In genomic region chr9:45500071-45500595, GRCm38 (mm10) we compare ENCODE assay signal across 26 mouse cellular contexts.
DNase-seq lines count a peak whose midpoint lies in the region; ATAC-seq and TF ChIP-seq lines count a peak whose summit lies in the region.
"Had no signal": no experiment of that assay in that cellular context is flagged by ENCODE, and none has a peak within 500 bp of the region (broad histone marks: within the 10 kb centered on the region; RNA-seq: fewer than 3 reads in every experiment).

No protein-coding gene starts in this region.

- 68% methylated on average over 3 of the region's 3 CpGs for WGBS in embryonic facial prominence, embryonic 12.5 days
- 83% methylated on average over 3 of the region's 3 CpGs for WGBS in embryonic facial prominence, embryonic 10.5 days
- 77% methylated on average over 3 of the region's 3 CpGs for WGBS in lung, postnatal 0 days
- WGBS in embryonic facial prominence, embryonic 15.5 days: 58% methylated on average over 3 of the region's 3 CpGs
- 70% methylated on average over 3 of the region's 3 CpGs for WGBS in stomach, embryonic 14.5 days
- 82% methylated on average over 3 of the region's 3 CpGs for WGBS in hindbrain, postnatal 0 days

- H3K36me3 ChIP-seq in embryonic facial prominence, embryonic 12.5 days: no peaks in the 10 kb centered on the region
- H3K36me3 ChIP-seq in embryonic facial prominence, embryonic 10.5 days (replicated peaks): no peaks in the 10 kb centered on the region
- no peaks in the 10 kb centered on the region for H3K36me3 ChIP-seq in lung, postnatal 0 days (ENCODE audit: insufficient read depth, low read length)
- no peaks in the 10 kb centered on the region for H3K36me3 ChIP-seq in embryonic facial prominence, embryonic 15.5 days
- H3K36me3 ChIP-seq in stomach, embryonic 14.5 days (ENCODE audit: control insufficient read depth, insufficient read depth, low read length): no peaks in the 10 kb centered on the region
- H3K36me3 ChIP-seq in hindbrain, postnatal 0 days (ENCODE audit: insufficient read depth, low read length): no peaks in the 10 kb centered on the region
- H3K36me3 ChIP-seq: forebrain, embryonic 15.5 days; heart, embryonic 15.5 days; hindbrain, embryonic 12.5 days; liver, embryonic 13.5 days; midbrain, embryonic 15.5 days; neural tube, embryonic 12.5 days had no signal

- TF ChIP-seq CTCF in lung, postnatal 0 days (IDR thresholded peaks at IDR 0.05): no peak
- no peak for TF ChIP-seq CTCF in hindbrain, postnatal 0 days (IDR thresholded peaks at IDR 0.05; ENCODE audit: low read depth)

- H3K27me3 ChIP-seq in embryonic facial prominence, embryonic 12.5 days: no peaks in the 10 kb centered on the region
- H3K27me3 ChIP-seq in embryonic facial prominence, embryonic 10.5 days (replicated peaks; ENCODE audit: low read depth, poor library complexity, severe bottlenecking): peaks cover 28% of the 10 kb centered on the region
- H3K27me3 ChIP-seq in lung, postnatal 0 days (replicated peaks; ENCODE audit: insufficient read depth, low read length): no peaks in the 10 kb centered on the region
- H3K27me3 ChIP-seq in embryonic facial prominence, embryonic 15.5 days: no peaks in the 10 kb centered on the region
- no peaks in the 10 kb centered on the region for H3K27me3 ChIP-seq in stomach, embryonic 14.5 days (ENCODE audit: control insufficient read depth, insufficient read depth, low read length)
- no peaks in the 10 kb centered on the region for H3K27me3 ChIP-seq in hindbrain, postnatal 0 days (ENCODE audit: insufficient read depth, low read length)
- H3K27me3 ChIP-seq: CH12.LX; forebrain, embryonic 15.5 days; heart, embryonic 15.5 days; liver, embryonic 13.5 days; midbrain, embryonic 15.5 days; neural tube, embryonic 12.5 days had no signal

- no peak overlapping the region for H3K4me2 ChIP-seq in embryonic facial prominence, embryonic 12.5 days (replicated peaks)
- H3K4me2 ChIP-seq in lung, postnatal 0 days (replicated peaks; ENCODE audit: low read depth, low read length): no peak overlapping the region
- H3K4me2 ChIP-seq in embryonic facial prominence, embryonic 15.5 days (replicated peaks): no peak overlapping the region
- H3K4me2 ChIP-seq in stomach, embryonic 14.5 days (replicated peaks; ENCODE audit: low read depth, low read length): no peak overlapping the region
- no peak overlapping the region for H3K4me2 ChIP-seq in hindbrain, postnatal 0 days (ENCODE audit: low read depth, low read length)
- H3K4me2 ChIP-seq: forebrain, embryonic 15.5 days; heart, embryonic 15.5 days; hindbrain, embryonic 12.5 days; liver, embryonic 13.5 days; midbrain, embryonic 15.5 days; neural tube, embryonic 12.5 days had no signal

- H3K9ac ChIP-seq in embryonic facial prominence, embryonic 12.5 days: no peak overlapping the region
- H3K9ac ChIP-seq in lung, postnatal 0 days (replicated peaks; ENCODE audit: low read depth): no peak overlapping the region
- H3K9ac ChIP-seq in embryonic facial prominence, embryonic 15.5 days: no peak overlapping the region
- no peak overlapping the region for H3K9ac ChIP-seq in stomach, embryonic 14.5 days (replicated peaks; ENCODE audit: low read depth, low read length)
- no peak overlapping the region for H3K9ac ChIP-seq in hindbrain, postnatal 0 days (replicated peaks; ENCODE audit: low read length)
- H3K9ac ChIP-seq: forebrain, embryonic 15.5 days; heart, embryonic 15.5 days; liver, embryonic 13.5 days; midbrain, embryonic 15.5 days; neural tube, embryonic 12.5 days had no signal

- ATAC-seq in embryonic facial prominence, embryonic 12.5 days (ENCODE audit: insufficient number of reproducible peaks, insufficient read depth, low FRiP score, low TSS enrichment): no peak
- ATAC-seq in lung, postnatal 0 days: no peak
- ATAC-seq in embryonic facial prominence, embryonic 15.5 days (ENCODE audit: insufficient number of reproducible peaks, low FRiP score, low TSS enrichment, low read depth): no peak
- ATAC-seq in stomach, embryonic 14.5 days (ENCODE audit: insufficient number of reproducible peaks, insufficient read depth, low FRiP score, low read depth): no peak; the same call in 1 of the 2 replicates
- ATAC-seq in hindbrain, postnatal 0 days: no peak
- ATAC-seq: intestine, embryonic 16.5 days had no signal

- TF ChIP-seq EP300 in lung, postnatal 0 days (IDR thresholded peaks at IDR 0.05): peak; percentile 90

- H3K4me3 ChIP-seq in embryonic facial prominence, embryonic 12.5 days: no peak overlapping the region
- no peak overlapping the region for H3K4me3 ChIP-seq in embryonic facial prominence, embryonic 10.5 days
- H3K4me3 ChIP-seq in lung, postnatal 0 days (ENCODE audit: low read depth, low read length): no peak overlapping the region
- H3K4me3 ChIP-seq in embryonic facial prominence, embryonic 15.5 days (replicated peaks): no peak overlapping the region
- no peak overlapping the region for H3K4me3 ChIP-seq in stomach, embryonic 14.5 days (ENCODE audit: low read depth, low read length)
- no peak overlapping the region for H3K4me3 ChIP-seq in hindbrain, postnatal 0 days (ENCODE audit: low read length)
- H3K4me3 ChIP-seq: forebrain, embryonic 15.5 days; heart, embryonic 15.5 days; hindbrain, embryonic 12.5 days; left cerebral cortex, adult 2 months; liver, embryonic 13.5 days; midbrain, embryonic 15.5 days; neural tube, embryonic 12.5 days had no signal

- no peaks in the 10 kb centered on the region for H3K9me3 ChIP-seq in embryonic facial prominence, embryonic 12.5 days
- no peaks in the 10 kb centered on the region for H3K9me3 ChIP-seq in embryonic facial prominence, embryonic 10.5 days
- no peaks in the 10 kb centered on the region for H3K9me3 ChIP-seq in lung, postnatal 0 days (ENCODE audit: low read length)
- no peaks in the 10 kb centered on the region for H3K9me3 ChIP-seq in embryonic facial prominence, embryonic 15.5 days (replicated peaks)
- no peaks in the 10 kb centered on the region for H3K9me3 ChIP-seq in stomach, embryonic 14.5 days (ENCODE audit: control insufficient read depth, low read depth, low read length)
- H3K9me3 ChIP-seq in hindbrain, postnatal 0 days (ENCODE audit: low read length): no peaks in the 10 kb centered on the region
- H3K9me3 ChIP-seq: forebrain, embryonic 15.5 days; heart, embryonic 15.5 days; hindbrain, embryonic 12.5 days; liver, embryonic 13.5 days; midbrain, embryonic 15.5 days; neural tube, embryonic 12.5 days had no signal

- H3K27ac ChIP-seq in embryonic facial prominence, embryonic 12.5 days: 0 out of 2 replicates have a peak overlapping the region, but pooled peaks have one; percentile 23
- H3K27ac ChIP-seq in embryonic facial prominence, embryonic 10.5 days (replicated peaks): no peak overlapping the region
- no peak overlapping the region for H3K27ac ChIP-seq in lung, postnatal 0 days (ENCODE audit: low read length)
- peak overlapping the region; percentile 82 for H3K27ac ChIP-seq in embryonic facial prominence, embryonic 15.5 days (replicated peaks)
- peak overlapping the region; percentile 69; the same call in 1 of the 2 replicates for H3K27ac ChIP-seq in stomach, embryonic 14.5 days (ENCODE audit: low read length)
- no peak overlapping the region for H3K27ac ChIP-seq in hindbrain, postnatal 0 days
- H3K27ac ChIP-seq: heart, embryonic 15.5 days; hindbrain, embryonic 12.5 days; liver, embryonic 13.5 days; neural tube, embryonic 12.5 days had no signal

- no peak for DNase-seq in embryonic facial prominence, embryonic 10.5 days (ENCODE audit: low spot score)
- DNase-seq in lung, postnatal 0 days (ENCODE audit: low spot score): peak; percentile 25
- no peak for DNase-seq in lung, postnatal 10 days
- no peak for DNase-seq in cerebellum, postnatal 25 days
- no peak for DNase-seq in hindbrain, postnatal 0 days (ENCODE audit: low spot score)
- DNase-seq: adrenal gland, adult 8-10 months; cerebellum, adult 2 months; cerebellum, postnatal 14 days; kidney, adult 8-10 months; kidney, postnatal 10 days; liver, embryonic 13.5 days; lung, adult 18-20 months; lung, postnatal 14 days; retina, postnatal 1 day; right cerebral cortex, postnatal 14 days had no signal

- peaks cover 17% of the 10 kb centered on the region for H3K4me1 ChIP-seq in embryonic facial prominence, embryonic 12.5 days
- H3K4me1 ChIP-seq in embryonic facial prominence, embryonic 10.5 days: peaks cover 32% of the 10 kb centered on the region
- H3K4me1 ChIP-seq in lung, postnatal 0 days (ENCODE audit: insufficient read depth, low read depth, low read length): no peaks in the 10 kb centered on the region; the same call in 1 of the 2 replicates
- peaks cover 25% of the 10 kb centered on the region for H3K4me1 ChIP-seq in embryonic facial prominence, embryonic 15.5 days
- H3K4me1 ChIP-seq in stomach, embryonic 14.5 days (ENCODE audit: control insufficient read depth, insufficient read depth, low read length): peaks cover 8% of the 10 kb centered on the region
- peaks cover 12% of the 10 kb centered on the region; the same call in 1 of the 2 replicates for H3K4me1 ChIP-seq in hindbrain, postnatal 0 days (ENCODE audit: insufficient read depth, low read length)

Comparison
In these comparisons a context has a peak if more than half of its experiments do, and no peak if none do; other contexts are left out.
1. H3K27ac ChIP-seq: peak in embryonic facial prominence, embryonic 12.5 days (single experiment), embryonic facial prominence, embryonic 15.5 days (single experiment) and stomach, embryonic 14.5 days (single experiment); none in embryonic facial prominence, embryonic 10.5 days (single experiment), lung, postnatal 0 days (single experiment) and hindbrain, postnatal 0 days (single experiment).